In genomic region chr10:95324278-95324631, GRCm38 (mm10) we compare ENCODE assay signal across 10 mouse cellular contexts. TPM values are rescaled to one million over a fixed set of nuclear protein-coding genes. Genes with fewer than 3 reads are reported as not detected.
DNase-seq lines count a peak whose midpoint lies in the region; ATAC-seq and TF ChIP-seq lines count a peak whose summit lies in the region.
"Had no signal": no experiment of that assay in that cellular context is flagged by ENCODE, and none has a peak within 500 bp of the region (broad histone marks: within the 10 kb centered on the region; RNA-seq: fewer than 3 reads in every experiment).

No protein-coding gene starts in this region.

- no peaks in the 10 kb centered on the region for H3K36me3 ChIP-seq in intestine, embryonic 14.5 days (ENCODE audit: control insufficient read depth, insufficient read depth, low read length)
- no peaks in the 10 kb centered on the region for H3K36me3 ChIP-seq in intestine, embryonic 16.5 days (ENCODE audit: control insufficient read depth, insufficient read depth, low read length)
- H3K36me3 ChIP-seq in forebrain, embryonic 11.5 days (ENCODE audit: control insufficient read depth, insufficient read depth, low read length), result no peaks in the 10 kb centered on the region
- H3K36me3 ChIP-seq in hindbrain, postnatal 0 days (ENCODE audit: insufficient read depth, low read length), result no peaks in the 10 kb centered on the region
- no peaks in the 10 kb centered on the region for H3K36me3 ChIP-seq in midbrain, embryonic 16.5 days (ENCODE audit: control insufficient read depth, insufficient read depth, low read length)
- H3K36me3 ChIP-seq: heart, embryonic 12.5 days had no signal

- DNase-seq in intestine, embryonic 14.5 days (ENCODE audit: low spot score), result no peak
- DNase-seq in forebrain, embryonic 11.5 days (ENCODE audit: low spot score), result no peak
- no peak for DNase-seq in hindbrain, postnatal 0 days (ENCODE audit: low spot score)
- DNase-seq in testis, postnatal 14 days (ENCODE audit: low spot score), result no peak
- DNase-seq in adrenal gland, adult 18-20 months (ENCODE audit: low spot score in 2 of 2), result no peak
- no peak for DNase-seq in frontal cortex, postnatal 14 days (ENCODE audit: low spot score in 2 of 2)

- TF ChIP-seq CTCF in hindbrain, postnatal 0 days (IDR thresholded peaks at IDR 0.05; ENCODE audit: low read depth), result no peak

- peak; percentile 37; the same call in 1 of the 2 replicates for ATAC-seq in intestine, embryonic 14.5 days (replicated peaks; ENCODE audit: low FRiP score, low TSS enrichment, low read depth)
- no peak; the same call in 1 of the 2 replicates for ATAC-seq in intestine, embryonic 16.5 days
- ATAC-seq in forebrain, embryonic 11.5 days (replicated peaks; ENCODE audit: low FRiP score), result peak; percentile 40
- peak; percentile 28; the same call in 1 of the 2 replicates for ATAC-seq in hindbrain, postnatal 0 days
- peak; percentile 49; the same call in 1 of the 2 replicates for ATAC-seq in midbrain, embryonic 16.5 days

- H3K27me3 ChIP-seq in intestine, embryonic 14.5 days (replicated peaks; ENCODE audit: control insufficient read depth, insufficient read depth, low read length), result no peaks in the 10 kb centered on the region
- H3K27me3 ChIP-seq in intestine, embryonic 16.5 days (replicated peaks; ENCODE audit: control insufficient read depth, insufficient read depth, low read length), result no peaks in the 10 kb centered on the region
- H3K27me3 ChIP-seq in forebrain, embryonic 11.5 days (ENCODE audit: control insufficient read depth, insufficient read depth, low read length), result no peaks in the 10 kb centered on the region
- H3K27me3 ChIP-seq in hindbrain, postnatal 0 days (ENCODE audit: insufficient read depth, low read length), result no peaks in the 10 kb centered on the region
- no peaks in the 10 kb centered on the region for H3K27me3 ChIP-seq in midbrain, embryonic 16.5 days (ENCODE audit: control insufficient read depth, insufficient read depth, low read depth, low read length)
- H3K27me3 ChIP-seq: CH12.LX; heart, embryonic 12.5 days had no signal

- H3K9ac ChIP-seq in intestine, embryonic 14.5 days (ENCODE audit: low read length), result no peak overlapping the region
- H3K9ac ChIP-seq in intestine, embryonic 16.5 days (ENCODE audit: low read depth, low read length), result no peak overlapping the region
- H3K9ac ChIP-seq in forebrain, embryonic 11.5 days (ENCODE audit: low read length), result no peak overlapping the region
- H3K9ac ChIP-seq in hindbrain, postnatal 0 days (replicated peaks; ENCODE audit: low read length), result no peak overlapping the region
- H3K9ac ChIP-seq in midbrain, embryonic 16.5 days (ENCODE audit: low read depth, low read length), result no peak overlapping the region

- H3K4me1 ChIP-seq in intestine, embryonic 14.5 days (replicated peaks; ENCODE audit: control insufficient read depth, insufficient read depth, low read length), result peaks cover 11% of the 10 kb centered on the region
- peaks cover 13% of the 10 kb centered on the region for H3K4me1 ChIP-seq in intestine, embryonic 16.5 days (ENCODE audit: control insufficient read depth, insufficient read depth, low read length)
- no peaks in the 10 kb centered on the region for H3K4me1 ChIP-seq in forebrain, embryonic 11.5 days (replicated peaks; ENCODE audit: control insufficient read depth, insufficient read depth, low read length)
- H3K4me1 ChIP-seq in hindbrain, postnatal 0 days (ENCODE audit: insufficient read depth, low read length), result peaks cover 12% of the 10 kb centered on the region
- H3K4me1 ChIP-seq in midbrain, embryonic 16.5 days (ENCODE audit: control insufficient read depth, insufficient read depth, low read length), result peaks cover 15% of the 10 kb centered on the region

- H3K4me3 ChIP-seq in intestine, embryonic 14.5 days (ENCODE audit: low read depth, low read length), result peak overlapping the region; percentile 68; the same call in 1 of the 2 replicates
- H3K4me3 ChIP-seq in intestine, embryonic 16.5 days (ENCODE audit: low read length), result no peak overlapping the region
- H3K4me3 ChIP-seq in forebrain, embryonic 11.5 days (ENCODE audit: low read depth, low read length), result no peak overlapping the region; the same call in 1 of the 2 replicates
- H3K4me3 ChIP-seq in hindbrain, postnatal 0 days (ENCODE audit: low read length), result no peak overlapping the region
- H3K4me3 ChIP-seq in midbrain, embryonic 16.5 days (ENCODE audit: low read depth, low read length), result no peak overlapping the region

- WGBS in intestine, embryonic 14.5 days, result 35% methylated on average over 1 of the region's 1 CpGs
- WGBS in intestine, embryonic 16.5 days, result 26% methylated on average over 1 of the region's 1 CpGs
- 62% methylated on average over 1 of the region's 1 CpGs for WGBS in forebrain, embryonic 11.5 days
- 33% methylated on average over 1 of the region's 1 CpGs for WGBS in hindbrain, postnatal 0 days
- 47% methylated on average over 1 of the region's 1 CpGs for WGBS in midbrain, embryonic 16.5 days

- no peak overlapping the region for H3K27ac ChIP-seq in intestine, embryonic 14.5 days (ENCODE audit: low read depth)
- H3K27ac ChIP-seq in intestine, embryonic 16.5 days (ENCODE audit: low read length), result no peak overlapping the region
- no peak overlapping the region for H3K27ac ChIP-seq in forebrain, embryonic 11.5 days (ENCODE audit: low read depth, low read length)
- H3K27ac ChIP-seq in hindbrain, postnatal 0 days, result 0 out of 2 replicates have a peak overlapping the region, but pooled peaks have one; percentile 93
- no peak overlapping the region for H3K27ac ChIP-seq in midbrain, embryonic 16.5 days (ENCODE audit: low read length)

- no peaks in the 10 kb centered on the region for H3K9me3 ChIP-seq in intestine, embryonic 14.5 days (ENCODE audit: control insufficient read depth, low read length)
- no peaks in the 10 kb centered on the region for H3K9me3 ChIP-seq in intestine, embryonic 16.5 days (ENCODE audit: control insufficient read depth, low read length)
- no peaks in the 10 kb centered on the region for H3K9me3 ChIP-seq in forebrain, embryonic 11.5 days (ENCODE audit: control insufficient read depth, low read length)
- no peaks in the 10 kb centered on the region for H3K9me3 ChIP-seq in hindbrain, postnatal 0 days (ENCODE audit: low read length)
- H3K9me3 ChIP-seq in midbrain, embryonic 16.5 days (replicated peaks; ENCODE audit: control insufficient read depth, low read length, poor library complexity, severe bottlenecking), result no peaks in the 10 kb centered on the region

- H3K4me2 ChIP-seq in intestine, embryonic 14.5 days (ENCODE audit: low read length), result no peak overlapping the region
- no peak overlapping the region for H3K4me2 ChIP-seq in intestine, embryonic 16.5 days (ENCODE audit: low read depth, low read length)
- H3K4me2 ChIP-seq in forebrain, embryonic 11.5 days (ENCODE audit: low read depth, low read length, severe bottlenecking), result no peak overlapping the region
- no peak overlapping the region for H3K4me2 ChIP-seq in hindbrain, postnatal 0 days (ENCODE audit: low read depth, low read length)
- no peak overlapping the region for H3K4me2 ChIP-seq in midbrain, embryonic 16.5 days (ENCODE audit: low read length)

RNA-seq across cellular contexts. Expression of gene Cradd, which starts 0.3 kb away (rescaled TPM):
- polyA plus RNA-seq in intestine, embryonic 14.5 days (2014; fragmentation: Nextera tagmentation; extraction: Ambion mirVana), result 13.6 and 14.5 TPM in 2 replicates
- 11.6 and 11.8 TPM in 2 replicates for polyA plus RNA-seq in intestine, embryonic 16.5 days (2015; fragmentation: Nextera tagmentation; extraction: Ambion mirVana)
- polyA plus RNA-seq in forebrain, embryonic 11.5 days (2014; fragmentation: Nextera tagmentation; extraction: Ambion mirVana), result 15.7 and 16.6 TPM in 2 replicates
- 13.1 and 15.5 TPM in 2 replicates for total RNA-seq in hindbrain, postnatal 0 days (2014; rRNA removed)
- 8.5 and 8.9 TPM in 2 replicates for polyA plus RNA-seq in hindbrain, postnatal 0 days (2015; fragmentation: Nextera tagmentation; extraction: Ambion mirVana)
- polyA plus RNA-seq in midbrain, embryonic 16.5 days (2015; fragmentation: Nextera tagmentation; extraction: Ambion mirVana), result 10.6 and 11.1 TPM in 2 replicates
- 1 to 10 TPM; 5.4 to 7.3 TPM for total RNA-seq in adrenal gland, adult 18-20 months (2021)
